Mouse (Mus musculus): Measurements from ENCODE around the gene Sec11a.

DNA sequence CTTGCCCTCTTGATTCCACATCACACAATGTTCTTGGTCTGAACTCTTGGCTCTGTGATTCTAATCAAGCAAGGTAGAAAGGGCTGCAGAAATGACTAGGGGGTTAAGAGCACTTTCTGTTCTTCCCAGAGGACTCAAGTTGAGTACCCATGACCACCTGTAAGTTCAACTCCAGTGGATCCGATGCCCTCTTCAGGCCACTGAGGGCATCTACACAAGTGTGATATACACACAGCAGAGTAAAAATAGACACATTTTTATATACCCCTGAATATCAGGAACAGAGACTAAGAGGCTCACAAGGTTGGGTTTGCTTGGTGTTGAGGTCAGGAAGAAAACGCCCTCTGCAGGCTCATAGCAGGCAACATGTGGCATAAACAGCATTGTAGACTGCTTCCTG lies 73.9 kb downstream of the Sec11a start:
- TF ChIP-seq CTCF (IDR thresholded peaks at IDR 0.05; ENCODE audit: low read depth) (0 out of 2 replicates have a peak, but pooled peaks have one; percentile 8), EP300 (IDR thresholded peaks at IDR 0.05; ENCODE audit: low read depth) (no peak)

Measured in liver, embryonic 14.5 days (tissue).